Mouse (Mus musculus): Measurements from ENCODE around the gene Prrt4.

DNA sequence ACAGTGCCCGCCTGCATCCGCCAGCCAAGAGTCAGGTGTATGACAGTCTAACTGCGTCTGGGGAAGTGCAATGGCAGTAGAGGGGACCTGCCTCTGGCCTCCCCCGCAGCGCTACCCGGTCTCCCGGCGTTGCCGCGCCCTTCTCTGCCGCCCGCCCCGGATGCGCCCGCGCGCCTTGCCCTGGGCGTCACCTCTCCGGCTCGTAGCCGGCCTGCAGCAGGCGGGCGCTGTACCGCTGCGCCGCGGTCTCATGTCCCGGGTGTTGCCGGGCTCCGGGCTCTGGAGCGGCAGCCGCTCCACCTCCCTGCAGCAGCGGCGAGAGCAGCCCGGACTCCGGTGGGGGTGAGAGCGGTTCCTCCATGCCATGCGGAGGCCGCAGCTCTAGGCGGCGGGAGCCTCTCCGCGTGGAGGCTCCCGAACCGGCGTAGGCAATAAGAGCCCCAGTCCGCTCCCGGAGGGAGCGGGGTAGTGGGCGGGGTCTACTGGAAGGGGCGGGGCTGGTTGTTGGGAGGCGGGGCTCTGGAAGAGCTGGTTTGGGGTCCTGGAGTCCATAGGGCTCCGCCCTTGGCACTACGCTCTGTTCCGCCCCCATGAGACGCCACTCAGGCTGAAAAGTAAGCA lies 36.6 kb upstream of the Prrt4 start, which contains the start of gene Impdh1:
- peak; percentile 34 for TF ChIP-seq POLR2A (IDR thresholded peaks at IDR 0.05; ENCODE audit: low read depth, low read length)
- no peak for TF ChIP-seq CTCF (IDR thresholded peaks at IDR 0.05; ENCODE audit: extremely low read depth, insufficient read depth, insufficient read length, insufficient replicate concordance)
